Mouse (Mus musculus) hindbrain, embryonic 14.5 days (tissue): ENCODE measurements around the gene Hdac6. TPM values are rescaled to one million over a fixed set of nuclear protein-coding genes. Genes with fewer than 3 reads are reported as not detected.

Source experiments
- ATAC-seq: fragments of 200-750 bp; cut with Nextera tagmentation; 2 replicates; pipeline ENCODE4 v1.8.0; 2017; ENCODE audit warnings: moderate number of reproducible peaks, mild to moderate bottlenecking, moderate TSS enrichment, moderate library complexity; ENCODE audit not compliant: low FRiP score
- DNase-seq: peaks from one replicate; pipeline ENCODE4 v3.0.0-alpha.2; 2015; ENCODE audit warnings: low spot score
- H3K27ac ChIP-seq: fragments of 300-500 bp; sonication (generic); 2 replicates; pipeline ENCODE4 v1.5.1; 2014; ENCODE audit warnings: mild to moderate bottlenecking, moderate library complexity
- H3K27me3 ChIP-seq: fragments of 300-500 bp; sonication (generic); 2 replicates; pipeline ENCODE4 v1.6.1; 2014; ENCODE audit warnings: mild to moderate bottlenecking, low read length, mixed read lengths; ENCODE audit not compliant: control insufficient read depth, insufficient read depth
- H3K36me3 ChIP-seq: fragments of 300-500 bp; sonication (generic); replicated peaks from 2 replicates; pipeline ENCODE4 v1.6.1; 2014; ENCODE audit not compliant: control insufficient read depth, insufficient read depth
- H3K4me1 ChIP-seq: fragments of 300-500 bp; sonication (generic); replicated peaks from 2 replicates; pipeline ENCODE4 v1.6.1; 2014; ENCODE audit warnings: antibody characterized with exemption, low read length, mixed read lengths; ENCODE audit not compliant: control insufficient read depth, insufficient read depth
- H3K4me2 ChIP-seq: fragments of 300-500 bp; sonication (generic); replicated peaks from 2 replicates; pipeline ENCODE4 v1.6.1; 2014; ENCODE audit warnings: mild to moderate bottlenecking, moderate library complexity
- H3K4me3 ChIP-seq: fragments of 300-500 bp; sonication (generic); replicated peaks from 2 replicates; pipeline ENCODE4 v1.5.1; 2014; ENCODE audit warnings: mild to moderate bottlenecking, low read length
- H3K9ac ChIP-seq: fragments of 300-500 bp; sonication (generic); 2 replicates; pipeline ENCODE4 v1.6.1; 2014
- H3K9me3 ChIP-seq: fragments of 300-500 bp; sonication (generic); 2 replicates; pipeline ENCODE4 v1.6.1; 2016; ENCODE audit warnings: low read length; ENCODE audit not compliant: control insufficient read depth
- WGBS: fragments of 180-500 bp; shearing (Covaris S2); extraction: QIAGEN DNeasy Blood & Tissue Kit; methylation state at CpG from one replicate; pipeline ENCODE4 v1.1.7; 2014; 5-methylcytosine and 5-hydroxymethylcytosine counted together
- polyA plus RNA-seq: library from polyadenylated mRNA; unstranded; fragments of >200 nt; fragmentation: Nextera tagmentation; extraction: Ambion mirVana; gene quantifications from 2 replicates; pipeline ENCODE4 v1.2.1, GENCODE M21; 2014

Gene Hdac6
- polyA plus RNA-seq, 1 experiment from 2014 or later: 59.7 TPM

GRCm38 (mm10) chrX:7904441-7904840 lies 43.2 kb downstream of the Hdac6 start:
- H3K4me1 ChIP-seq: no peaks in the 10 kb centered on the region
- WGBS: 86% methylated on average over 5 of the region's 5 CpGs
- ATAC-seq (no peak), DNase-seq (no peak)
- no peak overlapping the region for H3K4me3 ChIP-seq
- H3K4me2 ChIP-seq: no peak overlapping the region
- H3K9me3 ChIP-seq: no peaks in the 10 kb centered on the region
- no peak overlapping the region for H3K9ac ChIP-seq
- H3K27me3 ChIP-seq: no peaks in the 10 kb centered on the region
- H3K36me3 ChIP-seq: peaks cover 4% of the 10 kb centered on the region
- no peak overlapping the region for H3K27ac ChIP-seq

GRCm38 (mm10) chrX:7898880-7899874 lies 48.5 kb downstream of the Hdac6 start, which contains the start of the genes Pqbp1 and Timm17b:
Pqbp1 (minus strand) TSS chrX:7899269.
Timm17b (plus strand) TSS chrX:7899357.
- DNase-seq (peak; percentile 85), ATAC-seq (peak; percentile 97)
- peak within 1 kb of the TSS; percentile 64 for H3K9ac ChIP-seq
- H3K27me3 ChIP-seq: no peaks in the 10 kb centered on the region
- H3K4me1 ChIP-seq: 0 out of 2 replicates have a peak, but pooled peaks cover 6% of the 10 kb centered on the region
- peak within 1 kb of the TSS; percentile 73 for H3K27ac ChIP-seq
- H3K9me3 ChIP-seq: no peaks in the 10 kb centered on the region
- H3K36me3 ChIP-seq: peaks cover 15% of the 10 kb centered on the region
- WGBS: 16% methylated on average over 59 of the region's 62 CpGs
- peak within 1 kb of the TSS; percentile 58 for H3K4me2 ChIP-seq
- peak within 1 kb of the TSS; percentile 55 for H3K4me3 ChIP-seq

GRCm38 (mm10) chrX:7898211-7898610 lies 49.5 kb downstream of the Hdac6 start:
- 34% methylated on average over 13 of the region's 13 CpGs for WGBS
- no peaks in the 10 kb centered on the region for H3K9me3 ChIP-seq

GRCm38 (mm10) chrX:7883841-7884567 lies 63.7 kb downstream of the Hdac6 start, which contains the start of gene Slc35a2:
Slc35a2 (plus strand) TSS chrX:7884028.
- Histone ChIP-seq H3K4me1 (peaks cover 11% of the 10 kb centered on the region; the same call in 1 of the 2 replicates), H3K9me3 (no peaks in the 10 kb centered on the region), H3K9ac (peak within 1 kb of the TSS; percentile 60), H3K36me3 (no peaks in the 10 kb centered on the region), H3K4me2 (peak within 1 kb of the TSS; percentile 60), H3K27me3 (no peaks in the 10 kb centered on the region), H3K4me3 (peak within 1 kb of the TSS; percentile 55), H3K27ac (peak within 1 kb of the TSS; percentile 91)
- WGBS: 27% methylated on average over 49 of the region's 49 CpGs
- ATAC-seq (peak; percentile 88), DNase-seq (peak; percentile 58)

More at GRCm38 (mm10) chrX:7898211-7898610, 49.5 kb downstream of the Hdac6 start:
- DNase-seq (no peak), ATAC-seq (no peak)
- peak overlapping the region; percentile 58 for H3K4me2 ChIP-seq
- no peaks in the 10 kb centered on the region for H3K27me3 ChIP-seq
- H3K36me3 ChIP-seq: peaks cover 17% of the 10 kb centered on the region
- peak overlapping the region; percentile 55 for H3K4me3 ChIP-seq
- H3K27ac ChIP-seq: peak overlapping the region; percentile 73
- peak overlapping the region; percentile 64 for H3K9ac ChIP-seq
- H3K4me1 ChIP-seq: 0 out of 2 replicates have a peak, but pooled peaks cover 6% of the 10 kb centered on the region

Other genes with a start within 250 kb of the Hdac6 start
- 20.6 and 21.9 TPM in 2 replicates for gene Wdr45, start 233.6 kb downstream of the Hdac6 start, polyA plus RNA-seq
- gene Gm45208, start 225.6 kb downstream of the Hdac6 start, polyA plus RNA-seq: 0.53 TPM in 1 of 2 replicates, not detected in the other
- gene Praf2, start 219.4 kb downstream of the Hdac6 start, polyA plus RNA-seq: 129 and 139 TPM in 2 replicates
- gene Ccdc120, start 197.0 kb downstream of the Hdac6 start, polyA plus RNA-seq: 61.4 and 65.0 TPM in 2 replicates
- gene Tfe3, start 185.3 kb downstream of the Hdac6 start, polyA plus RNA-seq: 18.6 and 20.9 TPM in 2 replicates
- gene Gripap1, start 158.1 kb downstream of the Hdac6 start, polyA plus RNA-seq: 50.5 and 56.8 TPM in 2 replicates
- gene Kcnd1, start 125.6 kb downstream of the Hdac6 start, polyA plus RNA-seq: 4.1 and 5.0 TPM in 2 replicates
- 29.3 and 30.8 TPM in 2 replicates for gene Otud5, start 106.5 kb downstream of the Hdac6 start, polyA plus RNA-seq
- gene Pim2, start 69.6 kb downstream of the Hdac6 start, polyA plus RNA-seq: 21.3 and 22.6 TPM in 2 replicates
- 23.9 and 28.1 TPM in 2 replicates for gene Slc35a2, start 63.9 kb downstream of the Hdac6 start, polyA plus RNA-seq
- gene Pqbp1, start 48.6 kb downstream of the Hdac6 start, polyA plus RNA-seq: 178 and 180 TPM in 2 replicates
- gene Timm17b, start 48.5 kb downstream of the Hdac6 start, polyA plus RNA-seq: 158 and 166 TPM in 2 replicates
- not detected in 2 replicates for gene Gm10491, start 40.1 kb downstream of the Hdac6 start, polyA plus RNA-seq
- not detected in 2 replicates for gene Gm10490, start 38.3 kb downstream of the Hdac6 start, polyA plus RNA-seq
- 271 and 284 TPM in 2 replicates for gene Pcsk1n, start 28.1 kb downstream of the Hdac6 start, polyA plus RNA-seq
- not detected in 2 replicates for gene Eras, start 19.3 kb downstream of the Hdac6 start, polyA plus RNA-seq
- gene Gata1, start 30.2 kb upstream of the Hdac6 start, polyA plus RNA-seq: not detected in 2 replicates
- gene Glod5, start 70.6 kb upstream of the Hdac6 start, polyA plus RNA-seq: 0.33 and 0.92 TPM in 2 replicates
- gene Suv39h1, start 126.9 kb upstream of the Hdac6 start, polyA plus RNA-seq: 36.4 and 37.9 TPM in 2 replicates
- gene Was, start 142.6 kb upstream of the Hdac6 start, polyA plus RNA-seq: 0.13 and 0.32 TPM in 2 replicates
- 56.6 and 60.9 TPM in 2 replicates for gene Wdr13, start 185.0 kb upstream of the Hdac6 start, polyA plus RNA-seq
- 304 and 340 TPM in 2 replicates for gene Rbm3, start 198.0 kb upstream of the Hdac6 start, polyA plus RNA-seq
- 22.3 and 24.5 TPM in 2 replicates for gene Tbc1d25, start 228.3 kb upstream of the Hdac6 start, polyA plus RNA-seq
- 30.6 and 33.1 TPM in 2 replicates for gene Ebp, start 245.6 kb upstream of the Hdac6 start, polyA plus RNA-seq